Mouse (Mus musculus): Measurements from ENCODE around the gene Pip4k2a. TPM values are rescaled to one million over a fixed set of nuclear protein-coding genes. Genes with fewer than 3 reads are reported as not detected.
A peak's percentile ranks its signal among the peaks of the same experiment; 100 is the strongest.

Pip4k2a gene
- polyA plus RNA-seq, 1 experiment from 2014 or later = 8.2 TPM

DNA sequence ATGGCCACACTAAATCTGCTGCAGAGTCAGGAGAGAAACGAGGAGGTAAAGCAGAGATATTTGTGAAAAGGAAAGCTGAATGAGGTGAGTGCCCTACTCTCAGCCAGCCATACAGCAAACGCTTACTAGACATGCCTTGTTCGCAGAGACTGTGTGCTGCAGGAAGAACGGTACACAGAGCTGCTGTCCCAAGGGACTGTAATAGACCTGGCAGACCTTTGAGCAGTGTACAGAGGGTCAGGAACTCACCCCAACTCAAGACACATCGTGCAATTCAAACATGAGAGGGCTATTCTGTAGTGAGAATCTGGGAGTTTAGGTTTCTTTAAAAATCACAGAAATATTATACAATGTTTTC, 183.5 kb downstream of the Pip4k2a start:
- ATAC-seq (ENCODE audit: insufficient number of reproducible peaks, low FRiP score, low TSS enrichment, low read depth) = no peak
- no peak overlapping the region for H3K27ac ChIP-seq
- 36% methylated on average over 5 of the region's 5 CpGs for WGBS

DNA sequence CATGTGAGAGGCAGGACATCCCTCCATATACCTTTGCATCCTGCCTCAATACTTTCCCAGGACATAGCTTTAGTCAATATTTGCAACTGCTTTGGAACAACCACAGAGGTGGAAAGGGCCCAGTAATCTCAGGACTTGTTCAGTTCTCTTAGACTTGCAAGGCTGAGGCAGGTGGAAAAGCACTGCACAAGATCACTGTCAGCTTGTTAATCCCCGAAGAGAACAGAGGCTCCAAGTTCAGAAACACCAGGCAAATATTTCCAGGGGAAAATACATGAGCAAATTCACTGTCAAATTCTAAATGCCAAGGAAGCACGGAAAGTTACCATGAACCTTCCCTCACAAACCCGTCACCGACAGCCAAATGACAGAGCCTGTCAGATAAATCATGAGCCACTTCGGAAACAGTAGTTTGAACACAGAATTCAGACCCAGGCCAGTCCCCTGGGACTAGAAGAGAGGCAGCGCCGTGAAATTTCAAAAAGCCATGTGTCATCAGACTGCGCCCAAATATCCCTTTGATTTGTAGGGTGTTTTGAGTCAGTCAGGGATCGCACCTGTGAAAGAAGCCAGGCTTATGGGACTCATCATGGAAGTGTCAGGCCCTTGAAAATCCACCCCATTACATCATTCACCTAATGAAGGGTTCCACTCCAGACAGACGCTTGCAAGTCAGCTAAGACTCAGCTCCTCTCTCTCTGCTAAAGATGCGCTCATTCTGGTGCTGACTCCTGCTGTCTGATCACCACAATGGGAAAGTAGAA, 184.1 kb downstream of the Pip4k2a start:
- 48% methylated on average over 11 of the region's 11 CpGs for WGBS

More for the DNA sequence above, 183.5 kb downstream of the Pip4k2a start:
- Histone ChIP-seq H3K9me3 (no peaks in the 10 kb centered on the region), H3K4me2 (no peak overlapping the region), H3K9ac (no peak overlapping the region), H3K27me3 (no peaks in the 10 kb centered on the region), H3K4me1 (peaks cover 7% of the 10 kb centered on the region; the same call in 1 of the 2 replicates), H3K36me3 (no peaks in the 10 kb centered on the region), H3K4me3 (no peak overlapping the region)

GRCm38 (mm10) chr2:18807961-18808360, 190.0 kb downstream of the Pip4k2a start:
- Histone ChIP-seq H3K9me3 (no peaks in the 10 kb centered on the region), H3K4me1 (no peaks in the 10 kb centered on the region), H3K4me3 (no peak overlapping the region), H3K27me3 (peaks cover 4% of the 10 kb centered on the region), H3K9ac (no peak overlapping the region), H3K4me2 (no peak overlapping the region), H3K27ac (no peak overlapping the region), H3K36me3 (no peaks in the 10 kb centered on the region)
- WGBS = 46% methylated on average over 2 of the region's 2 CpGs
- no peak for ATAC-seq (ENCODE audit: insufficient number of reproducible peaks, low FRiP score, low TSS enrichment, low read depth)

More for the DNA sequence above, 184.1 kb downstream of the Pip4k2a start:
- no peak for ATAC-seq (ENCODE audit: insufficient number of reproducible peaks, low FRiP score, low TSS enrichment, low read depth)
- Histone ChIP-seq H3K27ac (no peak overlapping the region), H3K9me3 (no peaks in the 10 kb centered on the region), H3K9ac (no peak overlapping the region), H3K4me2 (no peak overlapping the region), H3K4me3 (no peak overlapping the region), H3K36me3 (no peaks in the 10 kb centered on the region), H3K27me3 (no peaks in the 10 kb centered on the region), H3K4me1 (peaks cover 7% of the 10 kb centered on the region; the same call in 1 of the 2 replicates)

DNA sequence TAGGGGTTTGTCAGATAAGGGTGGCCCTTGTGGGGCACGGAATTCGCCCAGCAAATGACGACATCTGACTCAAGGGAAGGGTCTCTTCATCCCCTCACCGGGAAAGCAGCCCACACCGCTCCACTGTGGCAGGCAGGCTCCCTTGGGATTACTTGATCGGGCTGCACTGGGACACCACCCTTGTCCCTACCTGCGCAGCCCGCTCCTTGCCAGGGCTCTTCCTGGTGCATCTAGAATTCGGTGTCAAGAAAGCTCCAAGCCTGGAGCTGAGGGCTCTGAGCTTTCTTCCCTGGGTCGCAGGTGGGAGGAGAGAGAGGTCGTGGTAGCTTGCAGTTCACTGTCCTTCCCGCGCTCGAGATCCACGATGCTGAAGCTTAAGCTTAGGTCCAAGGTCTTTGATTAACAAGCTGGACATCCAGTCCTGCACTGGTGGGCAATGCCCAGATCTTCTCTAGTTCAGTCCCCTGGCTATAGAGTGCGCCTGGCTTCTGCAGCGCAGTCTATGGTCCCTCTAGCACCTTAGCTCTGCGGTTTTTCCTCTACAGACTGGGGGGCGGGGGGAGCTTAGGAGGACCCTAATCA, 196.6 kb downstream of the Pip4k2a start:
- ATAC-seq (ENCODE audit: insufficient number of reproducible peaks, low FRiP score, low TSS enrichment, low read depth) = no peak
- WGBS = 11% methylated on average over 19 of the region's 19 CpGs
- Histone ChIP-seq H3K4me2 (0 out of 2 replicates have a peak overlapping the region, but pooled peaks have one; percentile 12), H3K27ac (no peak overlapping the region), H3K9me3 (no peaks in the 10 kb centered on the region), H3K4me1 (peaks cover 23% of the 10 kb centered on the region), H3K36me3 (no peaks in the 10 kb centered on the region), H3K27me3 (peaks cover 55% of the 10 kb centered on the region), H3K9ac (no peak overlapping the region), H3K4me3 (peak overlapping the region; percentile 40; the same call in 1 of the 2 replicates)

DNA sequence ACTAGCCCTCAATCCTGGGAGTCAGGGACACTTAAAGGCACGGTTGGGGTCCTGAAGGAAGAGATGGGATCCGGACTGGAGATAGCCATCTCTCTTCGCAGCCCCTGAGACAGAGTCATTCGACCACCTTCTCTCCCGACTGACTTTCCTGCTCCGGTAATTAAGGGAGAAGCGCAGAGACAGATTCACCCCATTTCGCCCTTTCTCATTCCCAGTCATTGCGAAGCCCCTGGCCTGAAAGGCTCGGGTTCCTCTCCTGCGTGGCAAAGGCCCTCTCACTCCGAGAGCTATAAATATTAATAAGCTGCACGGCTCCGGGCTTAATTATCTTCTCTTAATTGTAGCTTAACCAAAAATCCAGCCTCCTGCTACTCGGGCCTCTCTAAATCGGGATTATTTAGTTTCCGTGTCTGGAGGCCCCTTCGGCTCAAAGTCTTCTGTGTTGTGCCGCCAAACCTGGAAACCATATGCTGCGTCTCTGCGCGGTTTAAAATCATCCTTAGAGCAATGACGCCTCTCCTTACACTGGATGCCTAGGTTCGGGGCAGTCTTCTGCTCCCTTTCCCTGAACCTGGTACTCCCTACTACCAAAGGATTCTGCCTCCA, 197.2 kb downstream of the Pip4k2a start:
- peak overlapping the region; percentile 40 for H3K4me3 ChIP-seq
- H3K4me1 ChIP-seq = peaks cover 23% of the 10 kb centered on the region
- no peaks in the 10 kb centered on the region for H3K36me3 ChIP-seq
- WGBS = 6% methylated on average over 24 of the region's 24 CpGs
- H3K9me3 ChIP-seq = no peaks in the 10 kb centered on the region
- H3K4me2 ChIP-seq = peak overlapping the region; percentile 80
- ATAC-seq (ENCODE audit: insufficient number of reproducible peaks, low FRiP score, low TSS enrichment, low read depth) = no peak
- no peak overlapping the region for H3K27ac ChIP-seq
- H3K27me3 ChIP-seq = peaks cover 55% of the 10 kb centered on the region
- 0 out of 2 replicates have a peak overlapping the region, but pooled peaks have one; percentile 33 for H3K9ac ChIP-seq

DNA sequence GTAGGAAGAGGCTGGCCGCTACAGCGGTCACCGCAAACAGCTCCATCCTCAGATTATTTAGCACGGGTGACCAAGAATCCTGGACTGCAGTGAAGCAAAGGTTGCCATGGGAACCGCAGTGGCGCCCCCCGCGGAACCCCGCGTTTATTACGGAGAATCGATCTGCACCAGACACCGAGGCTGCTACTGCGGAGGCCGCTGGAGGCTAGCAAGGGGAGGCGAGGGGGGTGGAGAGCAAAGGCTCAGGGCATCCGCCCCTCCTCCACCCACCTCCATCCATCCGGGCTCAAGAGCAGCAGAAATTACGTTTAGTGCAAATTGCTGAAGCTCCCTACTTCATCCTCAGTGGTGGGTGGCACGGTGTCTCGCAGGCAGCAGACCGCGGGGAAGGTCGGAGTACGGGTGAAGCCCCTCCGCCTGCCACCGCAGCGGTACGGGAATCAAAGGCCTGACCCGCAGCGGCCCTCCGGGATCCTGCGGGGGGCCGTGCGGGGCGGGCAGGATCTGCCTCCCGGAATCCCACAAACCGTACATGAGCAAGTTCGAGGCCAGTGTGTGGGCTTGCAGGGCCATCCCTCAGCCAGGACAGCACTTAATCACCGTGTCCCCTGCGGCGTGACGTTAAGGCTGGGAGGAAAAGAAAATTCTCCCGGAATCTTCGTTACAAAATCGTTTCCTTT, 197.8 kb downstream of the Pip4k2a start:
- H3K36me3 ChIP-seq = no peaks in the 10 kb centered on the region
- peaks cover 55% of the 10 kb centered on the region for H3K27me3 ChIP-seq
- 0 out of 2 replicates have a peak, but pooled peaks have one; percentile 30 for ATAC-seq (ENCODE audit: insufficient number of reproducible peaks, low FRiP score, low TSS enrichment, low read depth)
- no peaks in the 10 kb centered on the region for H3K9me3 ChIP-seq
- under 1% methylated on average over 46 of the region's 46 CpGs for WGBS
- H3K9ac ChIP-seq = peak overlapping the region; percentile 33; the same call in 1 of the 2 replicates
- H3K4me2 ChIP-seq = peak overlapping the region; percentile 80
- H3K4me1 ChIP-seq = peaks cover 23% of the 10 kb centered on the region
- no peak overlapping the region for H3K27ac ChIP-seq
- H3K4me3 ChIP-seq = peak overlapping the region; percentile 40

- peak overlapping the region; percentile 80 for H3K4me2 ChIP-seq
- H3K27ac ChIP-seq = no peak overlapping the region
- H3K9me3 ChIP-seq = no peaks in the 10 kb centered on the region
- WGBS = 11% methylated on average over 17 of the region's 17 CpGs
- 0 out of 2 replicates have a peak overlapping the region, but pooled peaks have one; percentile 33 for H3K9ac ChIP-seq
- peaks cover 23% of the 10 kb centered on the region for H3K4me1 ChIP-seq
- H3K36me3 ChIP-seq = no peaks in the 10 kb centered on the region
- no peak for ATAC-seq (ENCODE audit: insufficient number of reproducible peaks, low FRiP score, low TSS enrichment, low read depth)
- H3K4me3 ChIP-seq = peak overlapping the region; percentile 40
- H3K27me3 ChIP-seq = peaks cover 55% of the 10 kb centered on the region
Measured at GRCm38 (mm10) chr2:18799265-18799965, 198.5 kb downstream of the Pip4k2a start.

- Histone ChIP-seq H3K4me2 (no peak overlapping the region), H3K4me3 (no peak overlapping the region), H3K27ac (no peak overlapping the region), H3K9ac (no peak overlapping the region), H3K4me1 (peaks cover 23% of the 10 kb centered on the region), H3K36me3 (no peaks in the 10 kb centered on the region), H3K27me3 (peaks cover 50% of the 10 kb centered on the region), H3K9me3 (no peaks in the 10 kb centered on the region)
- no peak for ATAC-seq (ENCODE audit: insufficient number of reproducible peaks, low FRiP score, low TSS enrichment, low read depth)
- WGBS = 62% methylated on average over 8 of the region's 8 CpGs
Measured at GRCm38 (mm10) chr2:18797776-18798175, 200.2 kb downstream of the Pip4k2a start.

DNA sequence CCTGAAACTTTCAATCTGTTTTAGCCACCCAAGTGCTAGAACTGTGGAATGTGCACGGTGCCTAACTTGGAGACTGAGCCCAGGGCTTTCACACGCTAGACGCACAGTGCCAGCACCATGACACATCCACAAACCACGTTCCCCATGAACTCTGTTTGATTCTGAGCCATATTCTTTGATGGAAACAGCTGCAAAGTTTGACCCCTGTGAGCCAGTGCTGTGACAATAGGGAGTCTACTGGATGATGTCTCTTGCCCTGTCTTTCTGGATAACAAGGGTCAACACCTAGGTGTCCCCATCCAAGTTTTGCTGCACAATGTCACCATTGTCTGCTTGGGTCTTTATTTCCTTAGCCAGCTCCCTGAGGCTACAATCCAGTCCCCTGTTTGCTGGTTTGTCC, 203.7 kb downstream of the Pip4k2a start:
- no peaks in the 10 kb centered on the region for H3K9me3 ChIP-seq
- H3K27ac ChIP-seq = no peak overlapping the region
- H3K36me3 ChIP-seq = no peaks in the 10 kb centered on the region
- no peaks in the 10 kb centered on the region for H3K4me1 ChIP-seq
- H3K27me3 ChIP-seq = peaks cover 21% of the 10 kb centered on the region
- no peak overlapping the region for H3K9ac ChIP-seq
- no peak overlapping the region for H3K4me2 ChIP-seq
- no peak overlapping the region for H3K4me3 ChIP-seq
- ATAC-seq (ENCODE audit: insufficient number of reproducible peaks, low FRiP score, low TSS enrichment, low read depth) = no peak
- WGBS = 72% methylated on average over 4 of the region's 4 CpGs

All from limb, embryonic 15.5 days (tissue).